Mouse (Mus musculus): Measurements from ENCODE around the gene Cntnap5c. TPM values are rescaled to one million over a fixed set of nuclear protein-coding genes. Genes with fewer than 3 reads are reported as not detected.
A peak's percentile ranks its signal among the peaks of the same experiment; 100 is the strongest.

Gene Cntnap5c
- not detected in 2 replicates for polyA plus RNA-seq (2015; fragmentation: Nextera tagmentation; extraction: Ambion mirVana)

DNA sequence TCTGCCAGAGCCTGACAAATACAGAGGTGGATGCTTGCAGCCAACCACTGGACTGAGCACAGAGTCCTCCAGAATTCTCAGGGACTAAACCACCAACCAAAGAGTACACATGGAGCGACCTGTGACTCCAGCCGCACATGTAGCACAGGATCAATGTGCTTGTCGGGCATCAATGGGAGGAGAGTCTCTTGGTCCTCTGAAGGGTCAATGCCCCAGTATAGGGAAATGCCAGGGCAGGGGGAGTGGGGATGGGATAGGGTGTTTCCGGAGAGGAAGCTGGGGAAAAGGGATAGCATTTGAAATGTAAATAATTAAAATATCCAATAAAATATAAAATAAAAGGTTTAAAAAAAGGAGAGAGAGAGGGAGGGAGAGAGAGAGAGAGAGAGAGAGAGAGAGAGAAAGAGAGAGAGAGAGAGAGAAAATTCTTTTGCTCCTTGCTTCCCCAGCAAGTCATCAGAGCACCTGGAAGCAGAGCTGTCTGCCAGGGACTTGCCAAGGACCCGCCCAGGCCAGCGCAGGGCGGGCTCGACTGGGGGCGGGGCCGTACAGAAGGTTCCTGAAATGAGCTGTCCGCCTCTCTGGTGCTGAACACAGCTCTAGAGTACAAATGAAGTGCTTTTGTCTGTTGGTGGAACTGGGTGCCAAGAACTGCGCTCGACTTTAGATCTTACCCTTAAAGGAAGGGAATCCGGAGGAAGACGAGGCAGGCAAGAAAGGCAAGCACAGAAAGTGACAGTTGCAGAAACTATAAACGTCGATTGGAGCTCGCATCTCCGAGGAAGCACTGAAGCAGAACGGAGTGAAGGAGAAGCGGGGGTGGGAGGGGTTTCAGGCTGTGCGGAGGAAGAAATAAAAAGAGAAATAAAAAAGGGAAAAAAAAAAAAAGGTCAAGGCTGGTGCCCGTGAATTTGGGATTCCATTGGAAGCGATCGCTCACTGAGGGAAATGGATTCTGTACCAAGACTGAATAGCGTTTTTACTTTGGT lies at the start of gene Cntnap5c:
Gene Cntnap5c (plus strand): TSS at position 949 of the 989 bp plus-strand sequence.
- Histone ChIP-seq H3K4me3 (no peak within 1 kb of the TSS), H3K27me3 (no peaks in the 10 kb centered on the region), H3K36me3 (no peaks in the 10 kb centered on the region), H3K4me2 (no peak within 1 kb of the TSS), H3K4me1 (replicated peaks) (no peaks in the 10 kb centered on the region), H3K9me3 (replicated peaks) (no peaks in the 10 kb centered on the region), H3K9ac (no peak within 1 kb of the TSS), H3K27ac (no peak within 1 kb of the TSS)
- 0 out of 2 replicates have a peak, but pooled peaks have one; percentile 50 for ATAC-seq (replicated peaks; ENCODE audit: insufficient number of reproducible peaks, insufficient read depth, low FRiP score, low read depth)
- WGBS = 19% methylated on average over 26 of the region's 26 CpGs

DNA sequence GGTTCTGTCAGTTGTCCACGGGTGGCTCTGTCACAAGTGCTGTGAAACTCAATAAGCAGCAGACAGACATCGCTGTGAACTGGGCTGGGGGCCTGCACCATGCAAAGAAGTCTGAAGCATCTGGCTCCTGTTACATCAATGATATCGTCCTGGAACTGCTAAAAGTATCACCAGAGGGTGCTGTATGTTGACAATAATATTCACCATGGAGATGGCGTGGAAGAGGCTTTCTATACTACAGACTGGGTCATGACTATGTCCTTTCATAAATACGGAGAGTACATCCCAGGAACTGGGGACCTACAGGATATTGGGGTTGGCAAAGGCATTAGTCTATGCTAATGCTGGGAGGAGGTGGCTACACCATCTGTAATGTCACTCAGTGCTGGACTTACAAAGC lies 27.3 kb upstream of the Cntnap5c start, which contains the start of gene Gm21834:
Gene Gm21834 (minus strand): TSS at position 101 of the 400 bp plus-strand sequence.
- Histone ChIP-seq H3K9ac (no peak within 1 kb of the TSS), H3K9me3 (replicated peaks) (no peaks in the 10 kb centered on the region), H3K27ac (no peak within 1 kb of the TSS), H3K4me3 (no peak within 1 kb of the TSS), H3K4me2 (no peak within 1 kb of the TSS), H3K36me3 (no peaks in the 10 kb centered on the region), H3K4me1 (replicated peaks) (no peaks in the 10 kb centered on the region), H3K27me3 (no peaks in the 10 kb centered on the region)
- WGBS = 65% methylated on average over 5 of the region's 5 CpGs
- ATAC-seq (replicated peaks; ENCODE audit: insufficient number of reproducible peaks, insufficient read depth, low FRiP score, low read depth) = no peak

DNA sequence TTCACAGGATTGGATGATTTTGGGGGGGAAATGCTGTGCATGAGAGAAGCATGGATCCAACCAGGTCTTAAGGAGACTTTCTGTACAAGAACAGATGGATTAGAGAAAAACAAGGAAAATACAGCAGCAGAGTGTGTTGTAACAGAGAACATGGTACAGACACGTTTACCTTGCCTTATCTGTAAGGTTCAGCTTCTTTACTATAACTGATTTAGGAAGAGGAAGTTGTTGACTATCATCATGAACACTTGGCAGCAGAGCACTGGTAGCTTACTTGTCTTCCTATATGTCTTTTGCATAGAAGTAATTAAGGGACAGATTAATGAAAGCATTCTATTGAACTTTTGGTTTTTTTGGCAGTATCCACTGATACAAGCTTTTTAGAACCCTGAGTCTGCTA lies 11.3 kb upstream of the Cntnap5c start:
- Histone ChIP-seq H3K4me1 (replicated peaks) (no peaks in the 10 kb centered on the region), H3K27me3 (no peaks in the 10 kb centered on the region), H3K9ac (no peak overlapping the region), H3K9me3 (replicated peaks) (no peaks in the 10 kb centered on the region), H3K27ac (no peak overlapping the region), H3K36me3 (no peaks in the 10 kb centered on the region), H3K4me2 (no peak overlapping the region), H3K4me3 (no peak overlapping the region)
- 38% methylated on average over 1 of the region's 1 CpGs for WGBS
- no peak for ATAC-seq (replicated peaks; ENCODE audit: insufficient number of reproducible peaks, insufficient read depth, low FRiP score, low read depth)

DNA sequence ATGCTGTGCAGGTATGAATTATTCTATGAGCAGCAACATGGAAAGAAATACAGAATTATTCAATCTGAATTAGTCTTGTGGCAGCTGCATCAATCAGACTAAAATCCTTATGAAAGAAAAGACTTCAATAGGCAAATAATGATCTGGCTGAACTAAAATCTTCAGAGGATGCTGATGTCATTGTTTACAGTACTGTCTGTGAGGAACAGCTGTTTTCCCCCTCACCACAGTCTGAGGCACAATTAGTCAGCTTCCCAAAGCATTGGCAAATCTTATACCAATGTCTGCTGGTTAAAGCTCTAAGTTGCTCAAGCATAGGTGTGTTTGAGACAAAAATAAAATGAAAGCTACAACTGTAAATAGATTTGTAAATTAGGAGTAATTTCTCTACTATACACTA lies 2.1 kb upstream of the Cntnap5c start:
- Histone ChIP-seq H3K9ac (no peak overlapping the region), H3K27me3 (no peaks in the 10 kb centered on the region), H3K36me3 (no peaks in the 10 kb centered on the region), H3K27ac (no peak overlapping the region), H3K4me1 (replicated peaks) (no peaks in the 10 kb centered on the region), H3K4me2 (no peak overlapping the region), H3K4me3 (no peak overlapping the region), H3K9me3 (replicated peaks) (no peaks in the 10 kb centered on the region)
- ATAC-seq (replicated peaks; ENCODE audit: insufficient number of reproducible peaks, insufficient read depth, low FRiP score, low read depth) = no peak

DNA sequence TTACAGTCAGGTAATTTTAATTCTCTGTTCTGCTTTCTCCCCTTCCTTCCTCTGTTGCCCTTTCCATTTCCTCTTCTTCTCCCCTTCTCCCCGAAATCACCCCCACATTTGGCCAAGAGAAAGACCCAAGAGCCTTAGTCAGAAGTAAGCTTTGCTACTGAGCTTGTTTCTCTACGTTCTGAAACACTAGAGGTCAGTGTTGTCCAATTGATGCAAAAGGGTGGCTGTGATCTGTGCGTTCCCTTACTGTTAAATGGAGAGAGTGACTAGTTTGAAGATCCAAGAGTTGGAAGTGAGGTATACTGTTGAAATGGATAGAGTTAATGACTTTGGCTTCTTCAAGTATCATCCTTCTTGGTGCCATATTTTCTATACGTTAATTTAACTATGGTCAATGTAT lies 1.5 kb downstream of the Cntnap5c start:
- no peaks in the 10 kb centered on the region for H3K27me3 ChIP-seq
- no peak overlapping the region for H3K4me3 ChIP-seq
- H3K4me1 ChIP-seq (replicated peaks) = no peaks in the 10 kb centered on the region
- no peak overlapping the region for H3K9ac ChIP-seq
- H3K36me3 ChIP-seq = no peaks in the 10 kb centered on the region
- no peak for ATAC-seq (replicated peaks; ENCODE audit: insufficient number of reproducible peaks, insufficient read depth, low FRiP score, low read depth)
- WGBS = 17% methylated on average over 4 of the region's 4 CpGs
- H3K9me3 ChIP-seq (replicated peaks) = no peaks in the 10 kb centered on the region
- H3K27ac ChIP-seq = no peak overlapping the region
- no peak overlapping the region for H3K4me2 ChIP-seq

DNA sequence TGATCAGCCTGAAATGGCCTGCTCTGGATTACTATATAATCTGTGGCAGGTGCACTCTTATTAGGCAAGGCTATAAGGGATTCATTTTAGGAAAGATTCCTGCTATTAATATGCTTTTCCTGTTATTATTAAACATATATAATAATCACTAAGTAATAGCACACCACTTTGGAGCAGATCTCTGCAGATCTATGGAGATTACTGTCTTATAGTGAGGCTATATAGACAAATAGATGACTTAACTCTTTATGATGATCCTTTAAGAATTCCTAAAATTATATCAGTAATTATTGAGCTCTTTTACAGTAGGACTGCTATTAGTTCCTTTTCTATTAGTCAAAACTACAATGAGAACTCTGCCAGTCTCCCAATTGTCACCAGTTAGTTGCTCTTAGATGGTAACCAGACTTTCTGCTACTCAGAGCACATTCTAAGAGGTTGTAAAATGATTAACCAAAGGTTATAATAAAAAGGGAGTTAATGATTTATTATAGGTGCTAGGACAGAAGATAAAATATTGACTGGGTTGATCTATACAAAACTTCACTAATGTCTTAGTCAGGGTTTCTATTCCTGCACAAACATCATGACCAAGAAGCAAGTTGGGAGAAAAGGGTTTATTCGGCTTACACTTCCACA lies 18.9 kb downstream of the Cntnap5c start:
- H3K27ac ChIP-seq = no peak overlapping the region
- ATAC-seq (replicated peaks; ENCODE audit: insufficient number of reproducible peaks, insufficient read depth, low FRiP score, low read depth) = no peak
- no peaks in the 10 kb centered on the region for H3K9me3 ChIP-seq (replicated peaks)
- WGBS = 77% methylated on average over 1 of the region's 1 CpGs
- H3K27me3 ChIP-seq = no peaks in the 10 kb centered on the region
- no peak overlapping the region for H3K4me2 ChIP-seq
- no peaks in the 10 kb centered on the region for H3K36me3 ChIP-seq
- no peak overlapping the region for H3K4me3 ChIP-seq
- no peak overlapping the region for H3K9ac ChIP-seq
- no peaks in the 10 kb centered on the region for H3K4me1 ChIP-seq (replicated peaks)

DNA sequence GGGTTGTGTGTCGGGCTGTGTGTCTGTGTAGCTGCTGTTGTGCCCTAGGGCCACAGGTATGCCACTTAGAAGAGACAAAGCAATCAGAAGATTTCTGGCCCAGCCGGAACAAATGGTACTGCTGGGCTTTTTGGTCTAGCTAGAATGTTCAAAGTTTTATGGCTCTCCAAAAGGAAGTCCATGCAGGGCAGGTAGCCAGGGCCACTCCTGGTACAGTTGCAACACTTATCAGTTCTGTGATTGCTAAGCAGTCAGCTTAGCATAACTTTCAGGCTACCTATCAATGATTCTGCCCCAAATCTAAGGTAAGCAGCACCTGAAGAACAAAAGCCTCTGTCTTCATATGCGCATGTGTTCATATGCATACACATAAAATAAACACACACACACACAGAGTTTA lies 26.0 kb downstream of the Cntnap5c start:
- ATAC-seq (replicated peaks; ENCODE audit: insufficient number of reproducible peaks, insufficient read depth, low FRiP score, low read depth) = no peak
- H3K4me3 ChIP-seq = no peak overlapping the region
- no peaks in the 10 kb centered on the region for H3K27me3 ChIP-seq
- no peaks in the 10 kb centered on the region for H3K9me3 ChIP-seq (replicated peaks)
- H3K4me1 ChIP-seq (replicated peaks) = no peaks in the 10 kb centered on the region
- H3K4me2 ChIP-seq = no peak overlapping the region
- 72% methylated on average over 3 of the region's 3 CpGs for WGBS
- no peaks in the 10 kb centered on the region for H3K36me3 ChIP-seq
- no peak overlapping the region for H3K27ac ChIP-seq
- no peak overlapping the region for H3K9ac ChIP-seq

DNA sequence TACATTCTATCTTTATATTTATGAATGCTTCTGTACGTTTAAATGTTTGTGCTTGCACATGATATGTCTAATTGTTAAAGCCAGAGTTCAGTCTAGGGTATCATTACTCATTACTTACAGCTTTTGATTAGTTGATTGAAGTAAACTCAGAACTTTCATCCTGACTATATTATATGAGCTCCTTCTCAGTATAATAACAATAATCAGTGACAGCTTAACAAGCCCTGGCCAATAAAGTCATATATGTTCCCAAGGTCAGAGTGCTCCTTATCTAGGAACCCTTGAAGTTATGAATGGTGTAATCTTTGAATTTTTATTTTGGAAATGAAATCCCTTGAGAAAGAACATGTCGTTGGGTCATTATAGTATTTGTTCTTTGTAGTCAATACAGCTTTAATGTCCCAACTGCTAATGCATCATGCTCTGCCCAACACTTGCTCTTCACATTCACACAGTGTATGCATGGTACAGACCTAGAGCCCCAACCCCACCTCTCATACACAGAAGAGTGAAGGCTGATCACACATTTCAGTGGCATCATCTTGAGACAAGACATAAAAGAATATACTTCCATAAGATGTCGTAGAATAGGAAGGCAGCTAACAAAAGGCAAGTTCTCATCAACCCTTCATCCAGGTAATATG lies 27.4 kb downstream of the Cntnap5c start:
- Histone ChIP-seq H3K36me3 (no peaks in the 10 kb centered on the region), H3K4me2 (no peak overlapping the region), H3K4me3 (no peak overlapping the region), H3K9ac (no peak overlapping the region), H3K27ac (no peak overlapping the region), H3K27me3 (no peaks in the 10 kb centered on the region), H3K9me3 (replicated peaks) (no peaks in the 10 kb centered on the region), H3K4me1 (replicated peaks) (no peaks in the 10 kb centered on the region)
- no peak for ATAC-seq (replicated peaks; ENCODE audit: insufficient number of reproducible peaks, insufficient read depth, low FRiP score, low read depth)
- WGBS = 73% methylated on average over 3 of the region's 3 CpGs

DNA sequence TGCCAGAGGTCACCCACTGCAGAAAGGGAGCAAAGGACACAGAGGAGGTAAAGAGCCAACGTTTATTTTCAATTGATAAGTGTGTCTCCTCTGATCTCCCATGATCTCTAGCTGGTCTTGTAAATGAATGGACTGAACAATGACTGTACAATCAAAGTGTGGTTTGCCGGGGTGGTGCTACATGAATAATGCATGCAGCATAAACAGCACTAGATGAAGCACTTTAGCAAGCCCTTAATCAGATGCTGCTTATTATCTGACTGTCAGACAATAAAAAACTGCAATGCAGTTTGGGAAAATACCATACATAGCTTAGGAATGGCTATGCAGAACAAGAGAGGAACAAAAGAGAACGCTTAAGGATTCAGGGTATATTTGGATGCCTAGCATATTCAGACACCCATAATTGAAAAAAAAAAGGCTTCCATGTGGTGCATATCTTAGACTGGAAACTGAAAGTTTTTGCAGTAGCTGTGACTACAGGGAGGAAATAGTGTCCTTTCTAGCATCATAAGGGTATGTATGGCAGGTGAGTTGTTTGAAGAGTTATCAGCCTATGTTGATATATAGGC lies 30.1 kb downstream of the Cntnap5c start:
- Histone ChIP-seq H3K36me3 (no peaks in the 10 kb centered on the region), H3K4me1 (replicated peaks) (no peaks in the 10 kb centered on the region), H3K4me2 (no peak overlapping the region), H3K27ac (no peak overlapping the region), H3K4me3 (no peak overlapping the region), H3K9ac (no peak overlapping the region), H3K27me3 (no peaks in the 10 kb centered on the region), H3K9me3 (replicated peaks) (no peaks in the 10 kb centered on the region)
- 71% methylated on average over 3 of the region's 3 CpGs for WGBS
- no peak for ATAC-seq (replicated peaks; ENCODE audit: insufficient number of reproducible peaks, insufficient read depth, low FRiP score, low read depth)

DNA sequence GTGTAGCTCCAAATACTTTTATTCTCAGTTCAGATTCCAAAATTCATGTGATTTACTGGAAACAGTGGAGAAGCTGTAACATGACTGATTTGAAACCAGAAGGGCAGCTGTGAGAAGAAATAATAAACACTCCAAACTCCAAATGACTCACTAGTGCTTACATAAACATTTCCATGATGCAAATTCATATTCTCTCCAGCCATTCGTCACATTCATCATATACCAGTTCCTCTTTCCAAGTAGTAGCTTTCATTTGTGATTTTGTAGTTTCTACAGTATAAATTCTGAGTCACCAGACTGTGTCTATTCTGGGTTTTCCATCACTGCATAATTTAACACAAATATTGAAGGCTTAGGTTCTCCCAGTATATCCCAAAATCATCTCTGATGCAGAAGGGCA lies 31.8 kb downstream of the Cntnap5c start:
- Histone ChIP-seq H3K27ac (no peak overlapping the region), H3K4me1 (replicated peaks) (no peaks in the 10 kb centered on the region), H3K27me3 (no peaks in the 10 kb centered on the region), H3K9me3 (replicated peaks) (no peaks in the 10 kb centered on the region), H3K36me3 (no peaks in the 10 kb centered on the region), H3K9ac (no peak overlapping the region), H3K4me2 (no peak overlapping the region), H3K4me3 (no peak overlapping the region)
- ATAC-seq (replicated peaks; ENCODE audit: insufficient number of reproducible peaks, insufficient read depth, low FRiP score, low read depth) = no peak
- WGBS = 59% methylated on average over 1 of the region's 1 CpGs

All from heart, embryonic 15.5 days (tissue).